Mouse (Mus musculus) heart, postnatal 0 days (tissue): ENCODE results near the gene Hist1h3e.

Experiments
- CTCF ChIP-seq: IDR thresholded peaks from 2 replicates; pipeline ENCODE4 v1.5.1; 2016; ENCODE audit warnings: antibody characterized with exemption, control low read depth, low read depth
- EP300 ChIP-seq: IDR thresholded peaks from 2 replicates; pipeline ENCODE4 v1.6.1; 2016; ENCODE audit warnings: antibody characterized with exemption, low read depth

DNA sequence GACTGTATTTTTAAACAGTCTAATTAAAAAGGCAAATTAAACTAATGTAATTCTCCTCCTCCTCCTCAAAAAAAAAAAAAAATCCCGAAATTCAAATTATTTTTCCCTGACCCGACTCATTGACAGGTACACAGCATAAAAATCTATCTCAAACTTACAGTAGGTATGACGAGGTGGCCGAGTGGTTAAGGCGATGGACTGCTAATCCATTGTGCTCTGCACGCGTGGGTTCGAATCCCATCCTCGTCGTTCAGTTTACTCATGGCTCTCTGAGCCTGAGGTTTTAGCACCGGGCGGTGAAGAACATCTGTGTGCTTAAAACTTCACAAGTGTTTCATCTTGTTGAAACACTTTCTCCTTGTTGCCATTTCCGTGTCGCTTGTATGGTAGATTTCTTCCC lies 40.5 kb downstream of the Hist1h3e start:
- no peak for TF ChIP-seq CTCF
- TF ChIP-seq EP300 = no peak
